Mouse (Mus musculus) gastrocnemius, postnatal 14 days (tissue): ENCODE measurements around the gene Gm20838. TPM values are rescaled to one million over a fixed set of nuclear protein-coding genes. Genes with fewer than 3 reads are reported as not detected.
"Not testable (repeated sequence)": the region's sequence is repeated elsewhere in the genome, so short reads cannot be mapped to it uniquely, and the experiment has no call there.

Source experiments
- DNase-seq: peaks from one replicate; pipeline ENCODE4 v3.0.0; 2021; ENCODE audit warnings: mixed read lengths
- intact Hi-C: fragments of 180-260 bp; cut with DNase I; formaldehyde crosslinking; loops from one replicate; pipeline ENCODE4 v1.15.1; 2025; ENCODE audit warnings: low total_unique reads
- long read RNA-seq, 2 experiments: library from polyadenylated mRNA; stranded (forward); transcript quantifications; one replicate each; pipeline ENCODE4 v2.0.0; 2021
- total RNA-seq, 2 experiments: library from RNA; stranded (reverse); gene quantifications; 2 replicates each; pipeline ENCODE4 v1.2.3; 2021

The Gm20838 gene
- not detected for total RNA-seq
- long read RNA-seq, experiment 1 = 0 reads
- long read RNA-seq, experiment 2 = 0 reads

- intact Hi-C loops, DNase-seq: not testable (repeated sequence)
Measured at GRCm38 (mm10) chrY:33543064-33543463, at the start of gene Gm20838. Gene Gm20838 (minus strand): TSS chrY:33543164.
